Mouse (Mus musculus) heart, adult 11 months (tissue): ENCODE measurements at regions not wholly inside any gene's neighbourhood (a gene's known extent, or its start where the extent isn't known, plus 50 kb on each side); places are given as distances from the start of the nearest gene placed in this dataset.
"Not testable (repeated sequence)": the region's sequence is repeated elsewhere in the genome, so short reads cannot be mapped to it uniquely, and the experiment has no call there.

Source experiments
- DNase-seq: peaks from one replicate; pipeline ENCODE4 v3.0.0; 2022

DNA sequence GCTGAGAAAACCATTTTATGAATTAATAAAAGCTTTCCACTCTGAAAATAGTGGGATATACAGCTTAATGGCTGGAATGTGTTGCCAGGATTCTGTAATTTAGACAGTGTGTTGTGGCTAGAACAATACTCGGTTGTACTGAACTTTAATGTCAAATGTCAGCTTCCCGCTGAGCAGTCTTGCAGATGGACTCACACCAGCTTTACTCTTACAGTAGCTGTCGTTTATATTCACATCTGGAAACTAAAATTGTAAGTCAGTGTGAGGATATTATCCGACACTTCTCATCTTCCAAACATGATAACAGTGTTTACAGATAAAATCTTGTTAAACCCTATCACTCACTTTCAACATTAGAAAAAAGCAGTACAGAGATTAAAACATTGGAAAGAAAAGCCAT, 328.3 kb upstream of the Gje1 start:
- no peak for DNase-seq

DNA sequence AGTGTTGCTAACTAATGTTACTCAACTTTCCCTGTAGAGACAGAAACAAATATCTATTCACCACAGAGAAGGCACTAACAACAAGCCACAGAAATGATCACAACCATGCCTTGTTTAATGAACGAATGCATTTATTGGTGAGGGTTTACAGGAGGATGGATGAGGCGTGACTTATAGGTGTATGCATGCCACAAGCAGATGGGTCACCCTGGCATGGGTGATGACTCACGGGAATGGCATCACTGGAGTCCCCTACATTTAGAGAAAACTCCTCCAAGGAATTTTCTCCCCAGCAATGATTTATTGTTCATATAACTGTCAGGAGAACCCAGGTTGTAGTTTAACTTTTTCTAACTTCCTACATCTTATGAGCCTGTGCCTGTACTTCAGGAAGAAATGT, 319.6 kb upstream of the Gje1 start:
- DNase-seq: no peak

DNA sequence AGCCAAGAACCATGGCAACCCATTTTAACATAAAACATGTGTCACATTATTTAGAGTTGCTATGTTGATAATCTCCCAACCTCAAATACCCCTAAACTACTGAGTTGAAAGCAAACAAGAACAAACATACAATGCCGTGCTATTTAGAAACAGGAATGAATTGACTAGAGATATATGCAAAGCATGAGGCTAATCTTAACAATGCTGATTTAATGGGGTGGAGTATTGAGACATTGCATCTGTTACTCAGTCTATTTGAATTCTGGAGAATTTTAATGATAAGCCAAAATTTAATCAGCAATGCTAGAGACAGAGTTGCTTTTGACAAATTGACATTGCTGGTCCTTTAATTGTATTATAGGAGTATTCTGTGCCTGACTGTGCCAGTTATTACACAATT, 313.5 kb upstream of the Gje1 start:
- DNase-seq: no peak

DNA sequence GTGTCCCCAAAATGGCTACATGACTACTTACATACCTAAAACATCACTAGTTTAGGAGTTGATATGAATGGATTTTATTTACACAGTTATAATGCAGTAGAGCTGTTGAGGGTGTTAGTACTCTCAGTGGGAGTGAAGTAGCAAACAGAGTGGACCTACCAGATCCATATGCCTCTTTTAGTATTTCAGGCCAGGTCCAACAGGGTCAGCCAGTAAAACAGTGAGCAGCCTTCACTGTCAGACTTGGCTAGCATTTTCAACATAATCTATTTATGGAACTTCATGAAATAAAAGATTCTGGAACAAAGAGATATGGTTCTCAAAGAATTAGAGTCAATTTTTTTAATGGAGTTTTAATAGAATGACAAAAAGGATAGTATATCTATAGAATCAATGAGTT, 311.1 kb upstream of the Gje1 start:
- DNase-seq: no peak

DNA sequence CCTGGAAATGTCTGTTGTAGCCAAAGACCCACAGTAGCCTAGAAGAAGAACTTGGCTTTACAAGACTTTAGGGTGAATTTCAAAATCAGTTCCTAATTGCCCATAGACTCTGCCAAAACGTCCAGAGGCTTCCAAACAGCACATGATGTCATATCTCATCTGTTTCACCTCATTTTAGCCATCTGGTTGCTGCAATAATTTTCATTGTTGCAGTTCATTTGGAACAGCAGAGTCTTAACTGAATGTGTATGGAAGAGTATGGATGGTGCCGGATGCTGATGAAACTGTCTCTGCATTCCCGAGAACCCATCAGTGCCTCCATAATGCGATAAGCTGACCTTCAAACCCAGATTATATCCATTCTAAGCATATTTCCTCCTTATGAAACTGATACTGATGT, 295.9 kb upstream of the Gje1 start:
- DNase-seq: no peak

DNA sequence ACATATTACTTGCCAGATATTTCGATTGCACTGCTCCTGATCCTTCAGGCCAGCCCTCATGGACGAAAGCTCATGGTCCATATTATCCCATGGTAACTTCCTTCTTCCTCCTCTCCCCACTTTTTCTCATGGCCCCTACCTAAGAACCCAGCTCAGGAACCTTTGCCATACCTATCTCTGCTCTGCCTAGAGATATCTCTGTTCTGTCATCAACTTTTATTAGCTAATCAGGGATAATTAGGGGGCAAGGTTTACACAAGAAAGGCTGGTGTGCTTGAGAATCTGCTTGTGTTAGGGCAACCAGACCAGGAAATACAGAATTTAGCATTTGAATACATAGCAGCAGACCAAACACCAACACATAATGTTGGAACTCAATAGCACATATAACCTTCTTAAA, 278.4 kb upstream of the Gje1 start:
- DNase-seq: no peak

DNA sequence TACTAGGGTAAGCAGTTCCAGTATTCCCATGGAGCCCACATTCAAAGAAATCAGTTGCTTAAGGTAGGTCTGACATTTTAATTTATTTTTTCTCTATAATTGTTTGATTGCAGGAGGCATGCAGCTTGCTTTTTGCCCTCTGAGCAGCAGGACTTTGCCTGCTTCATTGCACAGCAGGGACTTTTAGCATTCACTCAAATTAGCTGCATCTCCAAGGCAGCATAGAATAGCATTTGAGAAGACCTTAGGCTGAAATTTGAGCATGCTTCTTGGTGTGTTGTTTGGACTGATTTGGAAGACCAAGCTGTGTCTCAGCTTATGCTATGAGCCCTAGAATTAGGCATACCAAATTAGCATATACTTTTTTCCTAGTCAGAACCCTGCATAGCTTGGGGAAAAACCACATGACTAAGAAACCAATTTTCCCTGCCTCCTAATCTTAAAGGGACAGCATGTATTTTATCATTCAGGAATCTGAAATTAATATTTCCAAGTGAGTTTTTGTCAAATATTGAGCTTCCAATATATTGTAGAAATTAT, 271.7 kb upstream of the Gje1 start:
- DNase-seq: no peak

DNA sequence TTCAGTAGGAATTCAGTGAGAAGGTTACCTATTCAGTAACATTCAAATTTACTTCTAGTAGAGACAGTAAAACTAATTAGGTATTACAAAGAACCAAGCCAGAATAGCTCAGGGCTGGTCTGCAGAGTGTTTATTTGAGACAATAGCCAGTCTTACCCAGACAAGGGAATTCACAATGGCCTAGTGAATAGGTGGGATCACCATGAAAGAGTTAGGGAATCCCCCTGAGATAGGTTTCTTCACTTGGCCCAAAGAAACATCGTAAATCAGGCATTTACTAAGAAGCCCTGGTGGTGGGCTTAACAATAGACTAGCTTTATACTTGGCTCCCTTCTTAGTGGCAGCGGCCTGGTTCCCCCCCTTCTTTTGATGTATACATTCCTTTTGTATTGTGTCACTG, 268.6 kb upstream of the Gje1 start:
- not testable (repeated sequence) for DNase-seq

DNA sequence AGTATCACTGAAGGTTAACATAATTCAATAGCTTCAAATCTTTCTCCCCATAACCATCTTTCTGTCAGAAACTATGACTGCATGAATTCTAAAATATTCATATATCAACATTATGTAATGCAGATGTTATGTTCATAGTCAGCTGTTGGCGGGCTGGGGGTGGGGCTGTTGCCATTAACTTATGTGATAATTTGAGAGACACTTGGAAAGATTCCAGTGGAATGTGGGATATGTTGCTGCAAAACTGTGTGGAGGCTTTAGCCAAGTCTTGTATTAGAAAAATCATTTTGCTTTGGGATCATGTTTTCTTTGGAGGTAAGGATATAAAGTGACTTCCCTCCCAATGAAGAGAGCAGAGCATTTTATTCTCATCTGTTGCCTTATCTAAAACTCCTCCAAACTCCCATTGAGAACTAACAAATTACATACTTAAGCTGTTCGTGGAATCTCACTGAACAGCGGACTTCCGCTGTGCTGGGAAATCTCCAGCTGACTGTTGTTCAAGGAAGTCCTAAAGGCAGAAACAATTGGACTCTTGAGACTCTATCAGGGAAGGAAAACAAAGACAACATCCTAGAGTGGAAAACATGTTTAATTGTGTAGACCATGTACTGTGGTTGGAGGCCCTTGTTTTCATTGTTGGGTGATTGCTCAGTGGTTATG, 260.2 kb upstream of the Gje1 start:
- peak; percentile 94 for DNase-seq

DNA sequence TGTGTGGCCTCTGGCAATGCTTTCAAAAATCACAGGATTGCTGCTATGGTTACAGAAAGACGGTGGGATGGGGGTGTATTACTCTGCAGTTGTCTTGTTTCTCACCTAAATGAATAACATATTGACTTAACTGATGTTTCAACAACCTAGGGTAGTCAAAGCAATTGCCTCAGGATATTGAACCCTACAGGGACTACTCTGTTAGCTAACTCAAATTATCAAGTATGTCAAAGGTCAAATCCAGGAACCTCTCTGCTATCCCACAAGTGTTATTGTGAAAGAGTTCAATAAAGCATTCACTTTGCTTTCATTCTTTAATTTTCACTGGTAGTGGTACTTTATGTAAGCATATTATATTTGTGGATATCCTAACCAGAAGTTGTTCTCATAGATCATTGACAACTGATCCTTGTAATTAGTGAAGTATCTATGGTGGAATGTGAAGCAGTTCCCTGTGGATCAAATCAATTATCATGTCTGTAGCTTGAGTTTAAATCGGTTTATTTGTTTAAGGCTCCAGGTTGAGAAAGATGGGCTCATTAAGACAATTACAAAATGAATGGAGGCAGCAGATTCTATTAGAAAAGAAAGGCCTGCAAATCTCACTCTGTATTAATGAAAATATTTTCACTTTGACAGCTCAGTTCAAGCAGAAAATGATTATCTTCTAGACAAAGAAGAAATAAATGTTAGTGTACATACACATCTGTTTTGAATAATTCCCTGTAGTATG, 259.4 kb upstream of the Gje1 start:
- DNase-seq: no peak

DNA sequence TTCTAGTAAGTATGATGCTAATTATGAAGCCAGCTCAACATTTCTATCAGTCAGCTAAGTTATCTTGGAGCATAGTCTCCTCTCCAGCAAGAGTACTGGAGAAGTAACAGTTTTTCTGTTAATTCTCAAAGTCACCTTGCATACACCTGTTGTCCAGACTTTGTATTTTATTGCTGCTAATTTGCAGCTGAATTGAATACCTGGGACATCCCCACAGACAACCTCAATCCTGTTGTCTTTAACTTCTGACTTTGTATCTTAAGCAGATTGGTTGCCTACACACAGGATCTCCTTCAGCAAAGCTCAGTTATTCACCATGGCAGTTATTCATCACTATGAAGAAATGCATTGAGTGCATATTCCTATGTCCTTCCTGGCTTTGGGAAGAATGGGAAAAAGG, 251.7 kb upstream of the Gje1 start:
- no peak for DNase-seq

DNA sequence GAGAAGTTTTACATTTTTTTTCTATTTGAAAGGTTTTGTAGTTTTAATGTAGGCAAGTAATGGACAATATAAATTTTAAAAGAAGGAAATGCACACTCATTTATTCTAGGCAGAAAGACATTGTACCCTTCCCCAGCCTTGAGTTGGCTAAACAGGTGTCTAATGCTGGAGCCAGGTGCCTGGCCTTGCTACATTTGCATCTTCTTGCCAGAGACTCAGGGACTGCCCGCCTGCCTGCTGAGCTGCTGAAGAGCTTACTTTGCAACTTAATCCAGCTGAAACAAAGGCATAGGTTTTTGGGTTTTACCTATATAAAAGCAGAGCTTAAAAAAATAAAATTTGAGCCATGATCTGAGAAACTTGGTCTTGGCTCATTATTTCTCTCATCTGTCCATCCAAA, 249.6 kb upstream of the Gje1 start:
- DNase-seq: no peak

DNA sequence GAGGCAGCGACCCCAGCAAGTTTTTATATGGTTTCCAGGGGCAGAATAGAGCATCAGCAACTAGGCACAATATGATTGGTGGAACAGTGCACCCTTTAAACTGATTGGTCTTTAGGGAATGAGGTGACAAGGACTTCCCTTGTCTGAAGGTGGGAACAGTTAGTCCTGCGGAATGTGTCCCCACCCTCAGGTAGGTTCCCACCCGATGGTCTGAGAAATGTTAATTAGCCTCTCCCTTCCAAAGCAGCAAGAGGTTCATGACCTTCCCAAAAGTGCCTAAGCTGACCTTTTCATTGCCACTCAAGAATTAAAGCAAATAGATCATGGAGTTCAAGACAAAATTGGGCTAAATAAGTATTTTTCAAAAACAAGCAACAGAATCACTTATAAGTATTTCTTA, 248.8 kb upstream of the Gje1 start:
- not testable (repeated sequence) for DNase-seq

DNA sequence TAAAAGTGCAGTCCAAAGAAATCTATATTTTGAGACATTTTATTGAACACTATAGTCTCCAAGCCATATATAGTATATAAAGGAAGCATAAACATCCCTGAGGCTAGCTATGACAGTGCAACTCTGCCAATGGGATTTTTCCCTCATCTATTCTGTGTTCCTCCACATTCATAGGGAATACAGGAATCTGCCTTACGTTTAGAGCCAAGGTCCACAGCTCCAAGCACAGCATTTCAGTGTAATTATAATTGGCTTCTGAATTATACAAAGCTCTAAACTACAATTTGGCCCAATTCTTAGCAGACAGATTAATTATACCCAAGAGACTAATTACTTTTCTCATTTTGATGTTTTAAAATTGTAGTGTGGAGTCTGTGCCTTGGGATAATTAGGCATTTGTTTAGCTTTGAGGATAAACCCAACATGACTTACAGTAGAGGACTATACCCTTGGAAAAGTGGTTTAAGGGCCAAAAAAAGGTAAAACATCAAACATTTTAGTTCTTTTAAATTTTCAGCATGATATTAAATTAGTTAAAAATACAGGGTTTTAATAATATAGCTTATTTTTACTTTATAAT, 235.0 kb upstream of the Gje1 start:
- no peak for DNase-seq

DNA sequence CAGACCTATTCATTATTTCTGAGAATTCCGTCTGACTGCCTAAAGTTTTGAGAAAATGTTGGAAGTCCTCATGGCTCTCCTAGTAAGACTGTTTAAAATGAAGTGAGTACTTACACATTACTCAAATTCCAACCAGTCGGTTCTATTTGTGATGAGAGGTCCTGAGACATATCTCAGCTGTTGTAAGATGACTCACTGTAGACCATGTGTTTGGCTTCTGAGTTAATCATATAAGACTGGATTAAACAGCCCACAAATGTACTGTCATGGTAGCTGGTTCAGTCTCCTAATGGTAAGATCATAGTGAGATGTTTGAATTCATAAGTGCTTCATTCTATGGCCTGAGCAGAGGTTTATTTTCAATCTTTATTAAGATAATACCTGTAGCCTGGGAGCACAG, 223.9 kb upstream of the Gje1 start:
- DNase-seq: no peak
